Mouse (Mus musculus) intestine, embryonic 16.5 days (tissue): Measurements from ENCODE around the gene Fgfr2. TPM values are rescaled to one million over a fixed set of nuclear protein-coding genes. Genes with fewer than 3 reads are reported as not detected.

Source experiments
- ATAC-seq: fragments of 200-750 bp; cut with Nextera tagmentation; 2 replicates; pipeline ENCODE4 v1.8.0; 2017; ENCODE audit warnings: moderate TSS enrichment, moderate library complexity
- H3K27ac ChIP-seq: fragments of 300-500 bp; sonication (generic); 2 replicates; pipeline ENCODE4 v1.5.1; 2014; ENCODE audit warnings: mild to moderate bottlenecking, low read length
- H3K27me3 ChIP-seq: fragments of 300-500 bp; sonication (generic); replicated peaks from 2 replicates; pipeline ENCODE4 v1.6.1; 2014; ENCODE audit warnings: low read length, control low read depth, mixed read lengths; ENCODE audit not compliant: control insufficient read depth, insufficient read depth
- H3K36me3 ChIP-seq: fragments of 300-500 bp; sonication (generic); 2 replicates; pipeline ENCODE4 v1.6.1; 2014; ENCODE audit warnings: low read length, control low read depth; ENCODE audit not compliant: control insufficient read depth, insufficient read depth
- H3K4me1 ChIP-seq: fragments of 300-500 bp; sonication (generic); 2 replicates; pipeline ENCODE4 v1.6.1; 2014; ENCODE audit warnings: low read length, control low read depth, mixed read lengths; ENCODE audit not compliant: control insufficient read depth, insufficient read depth
- H3K4me2 ChIP-seq: fragments of 300-500 bp; sonication (generic); 2 replicates; pipeline ENCODE4 v1.6.1; 2014; ENCODE audit warnings: low read depth, low read length, control low read depth
- H3K4me3 ChIP-seq: fragments of 300-500 bp; sonication (generic); 2 replicates; pipeline ENCODE4 v1.5.1; 2014; ENCODE audit warnings: mild to moderate bottlenecking, low read length
- H3K9ac ChIP-seq: fragments of 300-500 bp; sonication (generic); 2 replicates; pipeline ENCODE4 v1.6.1; 2014; ENCODE audit warnings: low read depth, low read length
- H3K9me3 ChIP-seq: fragments of 300-500 bp; sonication (generic); 2 replicates; pipeline ENCODE4 v1.6.1; 2016; ENCODE audit warnings: low read length, control low read depth; ENCODE audit not compliant: control insufficient read depth
- WGBS: fragments of 180-500 bp; shearing (Covaris S2); extraction: QIAGEN DNeasy Blood & Tissue Kit; methylation state at CpG from one replicate; pipeline ENCODE4 v1.1.7; 2014; 5-methylcytosine and 5-hydroxymethylcytosine counted together
- polyA plus RNA-seq: library from polyadenylated mRNA; unstranded; fragments of >200 nt; fragmentation: Nextera tagmentation; extraction: Ambion mirVana; gene quantifications from 2 replicates; pipeline ENCODE4 v1.2.1, GENCODE M21; 2015

Fgfr2 gene
- polyA plus RNA-seq, 1 experiment from 2014 or later = 47.3 TPM

DNA sequence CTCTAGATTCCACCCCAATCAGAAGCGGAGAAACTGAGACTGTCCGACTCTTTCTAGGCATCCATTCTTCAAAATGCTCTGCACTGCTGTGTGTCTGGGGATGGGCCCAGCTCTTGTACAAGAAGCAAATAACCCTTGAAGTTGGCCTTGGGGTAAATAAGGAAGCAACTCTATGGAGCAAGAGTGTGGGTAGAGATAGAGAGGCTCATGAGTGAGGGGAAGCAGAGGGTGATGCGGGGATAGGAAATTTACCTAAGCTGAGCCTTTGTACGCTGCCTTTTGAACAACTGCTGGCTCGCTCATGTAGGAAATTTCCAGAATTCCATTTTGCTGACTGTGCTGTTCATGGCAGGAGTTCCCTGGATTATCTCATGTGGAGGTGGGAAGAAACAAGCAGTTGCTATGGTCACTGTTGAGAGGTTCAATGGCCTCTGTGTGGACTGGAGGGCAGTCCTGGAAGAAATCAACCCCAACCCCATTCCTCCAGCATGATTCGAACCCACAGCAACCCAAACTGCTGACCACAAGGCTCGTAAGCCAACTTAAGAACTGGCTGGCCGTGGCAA, 896.0 kb downstream of the Fgfr2 start:
- no peak overlapping the region for H3K9ac ChIP-seq
- H3K27ac ChIP-seq = peak overlapping the region; percentile 29; the same call in 1 of the 2 replicates
- WGBS = 78% methylated on average over 8 of the region's 8 CpGs
- no peaks in the 10 kb centered on the region; the same call in 1 of the 2 replicates for H3K4me1 ChIP-seq
- no peak overlapping the region for H3K4me3 ChIP-seq
- no peaks in the 10 kb centered on the region for H3K27me3 ChIP-seq
- H3K4me2 ChIP-seq = no peak overlapping the region
- H3K9me3 ChIP-seq = no peaks in the 10 kb centered on the region
- ATAC-seq = peak; percentile 21; the same call in 1 of the 2 replicates
- no peaks in the 10 kb centered on the region for H3K36me3 ChIP-seq

DNA sequence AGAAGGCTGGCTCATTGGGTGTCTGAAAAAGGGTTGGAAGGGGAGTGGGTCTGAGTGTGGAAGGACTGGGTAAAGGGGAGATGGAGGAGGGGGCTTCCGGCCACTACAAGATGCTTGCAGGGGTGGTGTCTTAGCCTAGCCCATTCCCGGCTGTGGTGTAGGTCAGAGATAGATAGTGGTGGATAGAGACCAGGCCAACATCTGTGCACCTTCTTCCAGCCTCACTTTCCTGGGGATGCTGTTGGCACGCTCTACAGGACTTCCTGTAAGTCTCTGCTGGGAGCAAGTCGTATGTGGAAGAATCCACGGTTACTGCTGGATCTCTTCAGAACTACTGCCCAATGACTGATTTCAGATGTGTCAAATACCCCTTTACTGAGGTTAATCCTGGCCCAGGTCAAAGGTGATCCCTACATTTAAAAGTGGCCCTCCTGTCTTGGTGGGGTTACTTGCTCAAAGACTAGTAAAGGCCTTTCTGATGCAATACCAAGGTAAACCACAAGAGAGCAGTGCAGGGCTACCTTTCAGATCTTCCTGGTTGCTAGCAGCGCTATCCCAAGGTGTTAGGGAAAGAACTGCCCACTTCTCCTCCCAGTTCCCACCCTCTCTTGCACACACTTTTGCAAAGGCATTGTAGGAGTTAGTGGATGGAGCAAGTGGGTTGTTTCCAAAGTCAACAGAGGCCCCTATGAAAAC, 896.6 kb downstream of the Fgfr2 start:
- peak; percentile 67 for ATAC-seq
- H3K4me3 ChIP-seq = no peak overlapping the region
- H3K4me1 ChIP-seq = no peaks in the 10 kb centered on the region; the same call in 1 of the 2 replicates
- no peak overlapping the region for H3K9ac ChIP-seq
- H3K27ac ChIP-seq = peak overlapping the region; percentile 29; the same call in 1 of the 2 replicates
- no peak overlapping the region for H3K4me2 ChIP-seq
- no peaks in the 10 kb centered on the region for H3K27me3 ChIP-seq
- WGBS = 56% methylated on average over 6 of the region's 6 CpGs
- H3K36me3 ChIP-seq = no peaks in the 10 kb centered on the region
- no peaks in the 10 kb centered on the region for H3K9me3 ChIP-seq

DNA sequence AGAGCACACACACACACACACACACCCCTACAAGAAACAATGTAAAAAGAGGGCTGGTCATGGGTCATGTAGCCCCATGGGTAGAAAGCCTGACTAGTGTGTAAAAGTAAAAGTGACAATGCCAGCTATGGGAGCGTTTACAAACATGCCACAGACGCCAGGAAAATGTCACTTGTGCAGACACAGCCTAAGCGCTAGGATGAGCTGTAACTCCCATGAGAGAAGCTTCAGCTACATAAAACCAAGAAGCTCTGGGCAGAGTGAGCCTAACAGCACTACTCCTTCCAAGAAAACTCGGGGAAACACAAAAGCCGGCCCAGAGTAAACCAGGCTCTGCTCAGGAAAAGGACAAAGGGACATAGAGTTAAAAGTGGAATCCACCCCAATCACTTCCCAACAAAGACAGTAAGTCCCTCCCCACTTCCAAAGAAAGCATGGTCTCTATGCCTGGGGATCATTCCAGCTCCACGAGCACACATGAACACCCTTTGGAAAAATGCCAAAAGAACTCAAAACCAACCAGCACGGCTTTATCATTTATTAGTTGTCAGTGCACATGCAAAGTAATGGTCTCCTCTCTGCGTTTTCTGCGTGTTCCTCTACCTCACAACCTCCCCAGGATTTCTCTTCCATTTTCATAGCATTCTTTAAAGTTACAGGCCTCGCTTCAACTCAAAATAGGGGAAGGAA, 899.6 kb downstream of the Fgfr2 start:
- ATAC-seq = no peak
- H3K9ac ChIP-seq = no peak overlapping the region
- H3K36me3 ChIP-seq = no peaks in the 10 kb centered on the region
- H3K4me2 ChIP-seq = no peak overlapping the region
- H3K9me3 ChIP-seq = no peaks in the 10 kb centered on the region
- no peaks in the 10 kb centered on the region; the same call in 1 of the 2 replicates for H3K4me1 ChIP-seq
- no peak overlapping the region for H3K4me3 ChIP-seq
- H3K27ac ChIP-seq = no peak overlapping the region
- WGBS = 43% methylated on average over 10 of the region's 10 CpGs
- no peaks in the 10 kb centered on the region for H3K27me3 ChIP-seq

DNA sequence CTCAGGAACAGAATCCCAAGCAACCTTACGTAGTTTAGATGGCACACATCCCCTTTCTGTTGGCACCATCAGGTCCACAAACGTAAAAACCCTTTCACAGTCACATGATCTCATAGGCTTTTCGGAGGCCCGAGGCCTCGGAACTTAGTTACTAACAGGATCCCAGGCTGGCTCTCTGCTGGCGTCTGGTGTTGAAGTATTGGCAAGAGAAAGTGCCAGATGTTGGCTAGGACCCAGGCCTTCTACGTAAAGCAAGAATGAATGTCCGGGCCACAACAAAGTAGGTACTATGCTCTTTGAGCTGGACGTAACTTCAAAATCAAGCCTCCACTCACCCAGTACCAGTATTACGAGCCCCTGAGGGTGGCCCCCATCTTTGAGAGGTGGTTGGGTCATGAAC, 909.1 kb downstream of the Fgfr2 start:
- no peaks in the 10 kb centered on the region for H3K36me3 ChIP-seq
- H3K9ac ChIP-seq = no peak overlapping the region
- H3K4me3 ChIP-seq = no peak overlapping the region
- no peaks in the 10 kb centered on the region for H3K4me1 ChIP-seq
- H3K4me2 ChIP-seq = no peak overlapping the region
- ATAC-seq = no peak
- 78% methylated on average over 10 of the region's 10 CpGs for WGBS
- H3K27me3 ChIP-seq = no peaks in the 10 kb centered on the region
- H3K27ac ChIP-seq = no peak overlapping the region
- H3K9me3 ChIP-seq = no peaks in the 10 kb centered on the region

DNA sequence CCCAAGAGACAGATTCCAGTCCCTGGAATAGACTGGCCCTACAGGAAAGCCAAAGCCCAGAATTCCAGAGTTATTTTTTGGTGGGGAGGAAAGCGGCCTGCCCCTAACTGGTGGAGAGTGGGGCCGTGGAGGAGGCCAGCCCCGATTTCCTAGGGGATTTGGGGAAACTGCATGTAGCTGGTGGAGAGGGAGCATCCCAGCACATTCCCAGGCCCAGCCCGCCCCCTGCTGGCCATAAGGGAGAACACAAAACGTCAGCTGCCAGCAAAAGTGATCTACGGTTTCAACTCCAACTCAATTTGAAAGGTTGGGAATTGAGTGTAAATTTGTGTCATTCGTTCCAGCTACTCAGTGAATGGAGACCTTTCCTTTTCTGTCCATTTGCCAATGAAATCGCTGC, 909.7 kb downstream of the Fgfr2 start:
- H3K9ac ChIP-seq = no peak overlapping the region
- no peaks in the 10 kb centered on the region for H3K9me3 ChIP-seq
- no peaks in the 10 kb centered on the region for H3K27me3 ChIP-seq
- ATAC-seq = peak; percentile 55; the same call in 1 of the 2 replicates
- no peak overlapping the region for H3K4me3 ChIP-seq
- H3K27ac ChIP-seq = no peak overlapping the region
- H3K4me2 ChIP-seq = no peak overlapping the region
- no peaks in the 10 kb centered on the region for H3K36me3 ChIP-seq
- 7% methylated on average over 8 of the region's 8 CpGs for WGBS
- H3K4me1 ChIP-seq = no peaks in the 10 kb centered on the region

DNA sequence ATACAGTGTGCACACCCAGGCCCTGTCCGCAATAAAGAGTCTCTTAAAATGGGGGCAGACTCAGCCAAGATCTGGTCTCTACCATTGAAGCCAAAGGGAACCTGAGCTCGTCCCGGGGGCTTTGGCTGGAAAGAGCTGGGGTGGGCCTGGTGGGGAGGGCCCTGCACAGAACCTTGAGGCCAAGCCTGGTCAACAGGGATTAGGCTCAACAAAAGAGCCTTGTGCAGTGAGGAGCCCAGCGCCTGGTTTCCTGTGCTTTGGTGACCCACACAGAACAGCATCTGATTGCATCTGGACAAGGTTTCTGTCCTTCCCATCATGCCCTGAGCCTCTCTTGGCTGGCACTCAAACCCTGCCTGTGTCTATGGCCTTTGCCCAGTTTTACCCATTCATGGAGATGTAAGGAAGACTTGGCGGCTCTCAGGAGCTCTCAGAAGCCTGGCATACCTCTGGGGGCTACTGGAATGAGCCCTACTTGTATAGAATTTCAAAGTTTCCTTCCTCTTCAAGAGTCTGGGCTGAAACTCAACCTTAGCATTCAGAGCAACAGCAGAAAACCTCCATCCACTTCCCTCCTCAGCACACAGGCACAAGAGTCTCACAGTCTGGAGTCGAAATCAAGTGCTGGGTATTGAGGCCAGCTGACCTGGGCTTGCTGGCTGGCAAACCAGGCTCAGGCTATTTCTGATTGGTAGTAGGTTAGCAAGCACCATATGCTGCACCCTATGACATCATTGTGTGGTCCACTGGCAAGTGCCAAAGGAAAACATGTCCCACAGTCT, 911.0 kb downstream of the Fgfr2 start:
- H3K4me1 ChIP-seq = no peaks in the 10 kb centered on the region
- no peak overlapping the region for H3K4me3 ChIP-seq
- H3K9me3 ChIP-seq = no peaks in the 10 kb centered on the region
- no peak overlapping the region for H3K9ac ChIP-seq
- ATAC-seq = no peak
- H3K27ac ChIP-seq = no peak overlapping the region
- WGBS = 78% methylated on average over 6 of the region's 6 CpGs
- no peaks in the 10 kb centered on the region for H3K27me3 ChIP-seq
- no peak overlapping the region for H3K4me2 ChIP-seq
- H3K36me3 ChIP-seq = no peaks in the 10 kb centered on the region

DNA sequence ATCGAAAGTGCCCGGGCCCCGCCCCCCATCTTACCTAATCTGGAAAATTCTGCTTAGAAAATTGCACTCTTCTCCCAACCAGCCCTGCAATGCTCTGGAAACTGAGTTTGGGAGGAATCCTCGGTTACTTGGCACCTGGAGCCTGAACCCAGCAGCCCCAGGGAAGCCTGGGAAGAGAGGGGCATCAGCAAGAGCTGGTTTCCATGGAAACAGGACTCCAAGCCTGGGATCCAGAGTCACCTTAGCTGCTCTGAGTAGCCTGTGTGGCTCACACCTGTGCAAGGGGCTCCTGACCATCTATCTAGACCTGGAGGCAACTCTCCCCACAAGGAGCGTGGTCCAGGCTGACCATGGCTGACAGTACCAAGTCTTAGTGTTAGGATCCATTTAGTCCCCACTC, 912.5 kb downstream of the Fgfr2 start:
- WGBS = 76% methylated on average over 5 of the region's 5 CpGs
- Histone ChIP-seq H3K4me2 (no peak overlapping the region), H3K27ac (no peak overlapping the region), H3K27me3 (no peaks in the 10 kb centered on the region), H3K36me3 (no peaks in the 10 kb centered on the region), H3K4me3 (no peak overlapping the region), H3K4me1 (no peaks in the 10 kb centered on the region), H3K9me3 (no peaks in the 10 kb centered on the region), H3K9ac (no peak overlapping the region)
- no peak for ATAC-seq

DNA sequence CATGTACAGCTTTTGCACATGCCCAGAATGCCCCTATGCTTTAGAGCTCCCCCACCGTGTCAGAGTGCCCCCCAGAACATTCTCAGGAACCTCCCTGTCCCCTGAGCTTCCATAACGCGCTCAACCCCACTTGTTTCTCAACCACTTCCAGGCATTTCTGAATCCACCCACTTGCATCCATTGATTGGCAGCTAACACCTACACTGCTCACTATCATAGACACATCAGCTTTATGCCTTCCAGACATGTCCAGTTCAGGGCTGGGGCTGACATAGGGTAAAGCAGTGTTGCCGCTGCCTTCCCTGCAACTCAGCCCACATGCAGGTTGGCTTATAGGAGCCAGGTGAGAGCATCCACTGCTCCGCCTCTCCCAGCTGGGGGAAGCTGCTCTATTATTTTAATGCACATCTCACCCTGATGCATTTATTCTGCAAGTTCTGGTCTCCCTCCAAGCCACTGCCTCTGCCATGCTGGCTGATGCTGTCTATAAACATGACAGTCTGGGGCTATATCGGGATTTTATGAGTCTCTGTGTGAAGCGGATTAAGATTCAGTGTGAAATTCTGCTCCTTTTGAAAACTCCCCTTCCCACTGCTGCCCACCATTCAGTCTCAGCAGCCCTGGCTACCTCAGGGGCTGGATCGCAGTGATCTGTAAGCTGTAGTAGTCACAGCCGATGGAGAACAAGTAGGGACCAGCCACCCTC, 914.1 kb downstream of the Fgfr2 start:
- 79% methylated on average over 9 of the region's 9 CpGs for WGBS
- no peak overlapping the region for H3K9ac ChIP-seq
- H3K9me3 ChIP-seq = no peaks in the 10 kb centered on the region
- no peaks in the 10 kb centered on the region for H3K27me3 ChIP-seq
- no peak for ATAC-seq
- H3K27ac ChIP-seq = no peak overlapping the region
- no peaks in the 10 kb centered on the region for H3K4me1 ChIP-seq
- H3K36me3 ChIP-seq = no peaks in the 10 kb centered on the region
- no peak overlapping the region for H3K4me3 ChIP-seq
- H3K4me2 ChIP-seq = no peak overlapping the region
